In the genomic region with DNA sequence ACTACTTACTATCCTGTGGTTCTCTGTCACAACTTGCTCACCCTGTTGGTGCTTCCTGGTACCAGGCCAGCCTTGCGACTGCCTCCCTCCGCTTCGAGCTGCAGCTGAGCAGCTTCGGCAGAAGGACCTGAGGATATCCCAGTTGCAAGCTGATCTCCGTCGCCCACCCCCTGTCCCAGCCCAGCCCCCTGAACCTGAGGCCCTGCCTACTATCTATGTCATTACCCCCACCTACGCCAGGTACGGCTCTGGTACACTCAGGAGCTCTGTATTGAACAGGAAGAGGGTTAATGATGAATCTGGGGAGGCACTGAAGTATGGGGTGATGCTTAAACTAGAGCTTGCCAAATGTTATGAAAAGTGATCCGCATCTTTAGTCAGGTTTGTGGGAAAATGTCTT, we compare ENCODE assay signal across 8 mouse cellular contexts. TPM values are rescaled to one million over a fixed set of nuclear protein-coding genes. Genes with fewer than 3 reads are reported as not detected.
DNase-seq lines count a peak whose midpoint lies in the region; ATAC-seq and TF ChIP-seq lines count a peak whose summit lies in the region.

No protein-coding gene starts in this region.

- H3K36me3 ChIP-seq in ES-E14 (ENCODE audit: control insufficient read depth, insufficient read depth, low read length, poor library complexity, severe bottlenecking), result no peaks in the 10 kb centered on the region
- no peaks in the 10 kb centered on the region for H3K36me3 ChIP-seq in hindbrain, embryonic 11.5 days (ENCODE audit: control insufficient read depth, insufficient read depth, low read length)
- no peaks in the 10 kb centered on the region; the same call in 1 of the 2 replicates for H3K36me3 ChIP-seq in liver, embryonic 16.5 days (ENCODE audit: control insufficient read depth, insufficient read depth)

- 0 out of 2 replicates have a peak overlapping the region, but pooled peaks have one; percentile 1 for H3K9ac ChIP-seq in ES-E14 (ENCODE audit: insufficient read depth, low read depth, low read length, poor library complexity, severe bottlenecking)
- 0 out of 2 replicates have a peak overlapping the region, but pooled peaks have one; percentile 4 for H3K9ac ChIP-seq in hindbrain, embryonic 11.5 days (ENCODE audit: low read depth, low read length)
- H3K9ac ChIP-seq in liver, embryonic 16.5 days (ENCODE audit: low read depth, low read length), result peak overlapping the region; percentile 90; the same call in 1 of the 2 replicates

- no peak overlapping the region for H3K27ac ChIP-seq in ES-E14 (ENCODE audit: insufficient read depth, low read depth, low read length, poor library complexity, severe bottlenecking)
- H3K27ac ChIP-seq in hindbrain, embryonic 11.5 days (ENCODE audit: low read depth, low read length), result no peak overlapping the region
- H3K27ac ChIP-seq in liver, embryonic 16.5 days (ENCODE audit: low read length), result peak overlapping the region; percentile 96; the same call in 1 of the 2 replicates

- DNase-seq in heart, adult 11 months, result peak; percentile 92
- DNase-seq in heart, adult 9 months (ENCODE audit: low spot score in 2 of 2), result no peak
- no peak for DNase-seq in ES-E14 (ENCODE audit: low read depth, low spot score)
- no peak for DNase-seq in hindbrain, embryonic 11.5 days (ENCODE audit: low spot score)
- no peak for DNase-seq in spleen, postnatal 14 days (ENCODE audit: low spot score in 2 of 2)
- no peak for DNase-seq in urinary bladder, adult 18-20 months (ENCODE audit: low spot score in 2 of 2)
- no peak for DNase-seq in gastrocnemius, postnatal 36 days

- H3K4me3 ChIP-seq in ES-E14 (ENCODE audit: insufficient read depth in 1 of 2, low read depth in 1 of 2, low read length in 2 of 2, poor library complexity in 1 of 2, severe bottlenecking in 1 of 2), result no peak overlapping the region
- H3K4me3 ChIP-seq in hindbrain, embryonic 11.5 days (ENCODE audit: low read depth, low read length), result no peak overlapping the region
- H3K4me3 ChIP-seq in liver, embryonic 16.5 days (ENCODE audit: low read depth, low read length), result peak overlapping the region; percentile 87

- 73% methylated on average over 9 of the region's 9 CpGs for WGBS in hindbrain, embryonic 11.5 days
- 73% methylated on average over 9 of the region's 9 CpGs for WGBS in liver, embryonic 16.5 days (ENCODE audit: insufficient replicate concordance)

- intact Hi-C loops in gastrocnemius, postnatal 36 days (cut with DNase I), result no loop called here

- in situ Hi-C loops in ES-E14 (cut with MboI; ENCODE audit: low sequenced_read_pairs in 2 of 2, unreplicated experiment in 2 of 2), result loop anchor here in 1 of 2 experiments (25.0 kb wide), 1 partner anchor 1691 kb away; a partner anchor contains a TSS

- ATAC-seq in hindbrain, embryonic 11.5 days (ENCODE audit: low FRiP score), result no peak
- ATAC-seq in liver, embryonic 16.5 days (ENCODE audit: low read depth), result no peak

- no peaks in the 10 kb centered on the region for H3K9me3 ChIP-seq in ES-E14 (ENCODE audit: control insufficient read depth, insufficient read depth, low read depth, low read length)
- no peaks in the 10 kb centered on the region for H3K9me3 ChIP-seq in hindbrain, embryonic 11.5 days (ENCODE audit: control insufficient read depth, low read length)
- H3K9me3 ChIP-seq in liver, embryonic 16.5 days (replicated peaks; ENCODE audit: control insufficient read depth, low read length), result no peaks in the 10 kb centered on the region

- H3K27me3 ChIP-seq in hindbrain, embryonic 11.5 days (ENCODE audit: control insufficient read depth, insufficient read depth, low read length), result no peaks in the 10 kb centered on the region
- no peaks in the 10 kb centered on the region for H3K27me3 ChIP-seq in liver, embryonic 16.5 days (ENCODE audit: control insufficient read depth, insufficient read depth, low read depth, low read length)

- H3K4me1 ChIP-seq in ES-E14 (ENCODE audit: control insufficient read depth in 2 of 2, insufficient read depth in 2 of 2, low read length in 2 of 2, poor library complexity in 1 of 2), result peaks cover 0 to 3% of the 10 kb centered on the region in 2 experiments; a peak in 1 of 4 replicates
- no peaks in the 10 kb centered on the region; the same call in 1 of the 2 replicates for H3K4me1 ChIP-seq in hindbrain, embryonic 11.5 days (replicated peaks; ENCODE audit: control insufficient read depth, insufficient read depth, low read length)
- H3K4me1 ChIP-seq in liver, embryonic 16.5 days (ENCODE audit: control insufficient read depth, low read depth, low read length), result peaks cover 19% of the 10 kb centered on the region

- peak overlapping the region; percentile 74 for H3K4me2 ChIP-seq in hindbrain, embryonic 11.5 days (replicated peaks; ENCODE audit: low read depth, low read length)
- H3K4me2 ChIP-seq in liver, embryonic 16.5 days (ENCODE audit: low read depth, low read length), result peak overlapping the region; percentile 92

TF ChIP-seq in ES-E14, 5 proteins besides CTCF, POLR2A, EP300 and RAD21:
- TF ChIP-seq ZNF384 (IDR thresholded peaks at IDR 0.05; ENCODE audit: low read depth, low read length) (no peak), ZC3H11A (IDR thresholded peaks at IDR 0.05; ENCODE audit: borderline replicate concordance, low read depth, low read length) (no peak), HCFC1 (IDR thresholded peaks at IDR 0.05; ENCODE audit: borderline replicate concordance, insufficient read depth, low read length) (no peak), MAFK (IDR thresholded peaks at IDR 0.05; ENCODE audit: insufficient read depth, low read depth, low read length) (no peak), CHD2 (IDR thresholded peaks at IDR 0.05; ENCODE audit: low read depth, low read length) (no peak)

RNA-seq across cellular contexts. Expression of a gene that starts 1.6 kb away (rescaled TPM):
- total RNA-seq in ES-E14 (2012; rRNA removed), result 30.4 and 36.8 TPM in 2 replicates
- polyA plus RNA-seq in hindbrain, embryonic 11.5 days (2014; fragmentation: Nextera tagmentation; extraction: Ambion mirVana), result 43.5 and 45.8 TPM in 2 replicates
- 19.8 and 20.5 TPM in 2 replicates for polyA plus RNA-seq in liver, embryonic 16.5 days (2015; fragmentation: Nextera tagmentation; extraction: Ambion mirVana)
- 10 to 100 TPM; 28.3 to 31.2 TPM for total RNA-seq in gastrocnemius, postnatal 36 days (2021)

RNA-seq across cellular contexts. Expression of a gene that starts 7.4 kb away (rescaled TPM):
- 3.6 and 4.0 TPM in 2 replicates for total RNA-seq in ES-E14 (2012; rRNA removed)
- 1.0 and 1.1 TPM in 2 replicates for polyA plus RNA-seq in hindbrain, embryonic 11.5 days (2014; fragmentation: Nextera tagmentation; extraction: Ambion mirVana)
- polyA plus RNA-seq in liver, embryonic 16.5 days (2015; fragmentation: Nextera tagmentation; extraction: Ambion mirVana), result 2.4 and 2.6 TPM in 2 replicates
- 10 to 100 TPM in 1 of 2 experiments, 1 to 10 TPM in 1; 6.9 to 11.0 TPM for total RNA-seq in gastrocnemius, postnatal 36 days (2021)

RNA-seq across cellular contexts. Expression of a gene that starts 7.6 kb away (rescaled TPM):
- 20.6 and 22.2 TPM in 2 replicates for total RNA-seq in ES-E14 (2012; rRNA removed)
- 6.5 and 7.8 TPM in 2 replicates for polyA plus RNA-seq in hindbrain, embryonic 11.5 days (2014; fragmentation: Nextera tagmentation; extraction: Ambion mirVana)
- polyA plus RNA-seq in liver, embryonic 16.5 days (2015; fragmentation: Nextera tagmentation; extraction: Ambion mirVana), result 11.4 and 12.8 TPM in 2 replicates
- total RNA-seq in gastrocnemius, postnatal 36 days (2021), result 1 to 10 TPM; 5.1 to 7.3 TPM

RNA-seq across cellular contexts. Expression of a gene that starts 19.9 kb away (rescaled TPM):
- total RNA-seq in ES-E14 (2012; rRNA removed), result 89.8 and 92.9 TPM in 2 replicates
- 45.6 and 52.3 TPM in 2 replicates for polyA plus RNA-seq in hindbrain, embryonic 11.5 days (2014; fragmentation: Nextera tagmentation; extraction: Ambion mirVana)
- 73.9 and 82.3 TPM in 2 replicates for polyA plus RNA-seq in liver, embryonic 16.5 days (2015; fragmentation: Nextera tagmentation; extraction: Ambion mirVana)
- 10 to 100 TPM; 19.4 to 24.1 TPM for total RNA-seq in gastrocnemius, postnatal 36 days (2021)

RNA-seq across cellular contexts. Expression of a gene that starts 23.9 kb away (rescaled TPM):
- 321 and 436 TPM in 2 replicates for total RNA-seq in ES-E14 (2012; rRNA removed)
- 89.8 and 102 TPM in 2 replicates for polyA plus RNA-seq in hindbrain, embryonic 11.5 days (2014; fragmentation: Nextera tagmentation; extraction: Ambion mirVana)
- polyA plus RNA-seq in liver, embryonic 16.5 days (2015; fragmentation: Nextera tagmentation; extraction: Ambion mirVana), result 50.3 and 50.8 TPM in 2 replicates
- total RNA-seq in gastrocnemius, postnatal 36 days (2021), result 10 to 100 TPM; 19.3 to 19.9 TPM

Comparison
In these comparisons a context has a peak if more than half of its experiments do, and no peak if none do; other contexts are left out.
1. H3K9ac ChIP-seq: peak in every context shown above with its lines; median percentile 90 in liver, embryonic 16.5 days; 4 in hindbrain, embryonic 11.5 days; 1 in ES-E14.